Mouse (Mus musculus) Muller cell, postnatal 12 days (primary cell): Measurements from ENCODE around the gene Nolc1.

Experiments used
- DNase-seq: peaks from one replicate; pipeline ENCODE4 v3.0.0-alpha.2; 2015; ENCODE audit errors: inconsistent ontology term

Nolc1 gene

DNA sequence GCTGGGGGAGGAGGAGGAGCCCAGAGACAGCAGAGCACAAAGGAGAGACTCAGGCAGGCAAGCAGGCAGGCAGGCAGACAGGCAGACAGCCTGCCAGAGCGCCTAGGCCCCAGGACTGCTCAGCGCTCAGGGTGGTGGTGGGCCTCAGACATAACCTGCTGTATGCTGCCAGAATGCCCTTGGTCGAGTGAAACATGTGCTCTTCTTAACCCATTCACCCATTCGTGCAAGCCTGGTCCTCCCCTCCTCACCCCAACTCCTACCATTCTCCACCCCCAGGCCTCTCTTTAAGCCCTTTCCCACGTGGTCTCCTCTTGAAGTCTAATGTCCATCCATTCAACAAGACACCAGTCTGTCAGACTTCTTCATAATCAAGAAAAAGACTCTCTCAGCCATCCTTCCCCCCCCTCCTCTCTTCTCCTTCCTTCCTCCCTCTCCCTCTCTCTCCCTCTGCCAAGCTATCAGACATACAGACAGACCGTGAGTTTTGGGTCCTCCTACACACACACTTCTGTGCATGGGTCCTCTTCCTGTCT is 33.1 kb upstream of the Nolc1 start:
- DNase-seq, result peak; percentile 74

DNA sequence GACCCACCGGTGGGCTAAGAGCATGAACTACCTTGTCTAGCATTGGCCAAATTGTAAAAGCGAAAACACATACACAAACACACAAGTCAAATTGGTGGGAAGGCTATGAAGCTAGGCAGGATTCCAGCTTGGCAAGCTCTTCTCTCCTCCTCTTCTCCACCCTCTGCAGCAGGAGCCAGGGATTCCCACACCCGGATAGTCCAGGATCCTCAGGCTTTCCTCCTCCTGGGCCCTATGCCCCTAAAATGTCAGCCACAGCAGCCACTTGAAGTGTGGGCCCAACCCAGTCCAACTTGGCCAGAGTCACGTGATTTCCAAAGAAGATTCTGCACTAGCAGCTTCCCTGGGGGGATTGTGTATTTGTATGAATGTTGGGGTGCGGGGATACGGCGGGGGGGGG is 32.3 kb upstream of the Nolc1 start:
- DNase-seq, result no peak

DNA sequence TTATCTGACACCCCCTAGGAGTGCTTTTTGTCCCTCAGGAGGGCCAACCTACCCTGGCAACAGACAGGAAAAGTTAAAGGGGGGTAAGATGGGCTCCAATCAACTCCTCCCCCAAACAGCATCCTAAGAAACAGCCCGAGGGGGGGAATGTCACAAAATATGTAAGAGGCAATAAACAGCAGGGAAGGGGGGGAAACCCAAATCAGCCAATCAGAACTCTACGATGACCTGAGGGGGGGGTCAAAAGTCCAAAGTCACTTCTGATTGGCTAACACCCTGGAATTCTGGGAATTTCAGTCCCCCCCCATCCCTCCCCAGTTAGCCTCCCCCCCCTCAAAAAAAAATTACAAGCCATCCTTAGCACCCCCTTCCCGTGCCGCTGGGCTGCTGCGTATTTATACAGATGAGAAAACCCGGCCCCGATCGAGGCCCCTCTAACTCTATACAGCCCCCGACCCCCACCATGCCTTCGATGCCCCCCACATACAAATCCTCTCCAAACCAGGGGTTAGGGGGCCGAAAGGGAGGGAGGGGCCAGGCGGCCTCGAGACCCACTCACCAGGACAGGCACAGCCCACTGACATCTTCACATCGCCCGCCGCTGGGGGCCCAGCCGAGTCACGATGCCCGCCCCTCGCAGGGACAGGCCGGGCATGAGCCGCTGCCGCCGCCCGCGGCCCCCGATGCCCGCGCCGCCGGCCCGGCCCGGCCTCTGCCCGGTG is 31.2 kb upstream of the Nolc1 start, which contains the start of gene Pprc1:
Gene Pprc1 (plus strand): TSS at position 616 of the 722 bp plus-strand sequence.
- DNase-seq, result peak; percentile 83

DNA sequence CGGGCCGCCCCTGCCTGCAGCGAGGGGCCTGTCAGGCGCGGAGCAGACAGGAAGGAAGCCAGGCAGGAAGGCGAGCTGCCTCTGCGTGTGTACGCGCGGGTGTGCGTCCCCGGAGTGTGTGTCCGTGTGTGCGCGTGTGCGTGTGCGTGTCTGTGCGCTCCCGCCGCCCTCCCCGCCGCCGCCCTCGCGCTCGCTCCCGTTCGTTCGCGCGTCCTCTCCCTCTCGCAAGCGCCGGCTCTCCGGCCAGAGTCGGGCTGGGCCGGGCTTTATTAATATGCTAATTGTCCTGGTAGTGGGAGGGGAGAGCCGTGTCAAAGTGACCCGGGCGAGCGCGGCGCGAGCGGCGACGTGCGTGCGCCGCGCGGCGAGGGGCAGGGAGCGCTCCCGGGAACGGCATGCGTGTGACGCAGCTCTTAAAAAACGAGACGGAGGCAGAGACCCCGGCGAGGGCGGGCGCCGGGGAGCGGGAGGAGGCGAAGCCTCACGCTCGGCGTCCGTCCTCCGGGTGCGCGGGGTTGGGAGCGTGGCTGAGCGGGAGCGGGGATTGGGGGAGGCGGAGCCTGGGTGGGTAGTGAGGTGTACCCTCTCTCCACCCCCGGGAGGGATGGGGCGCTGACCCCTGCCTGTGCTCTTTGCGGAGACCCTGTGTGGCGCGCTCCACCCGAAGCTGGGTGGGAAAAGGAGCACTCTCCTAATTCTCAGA is 30.5 kb upstream of the Nolc1 start, which contains the start of gene Ldb1:
Gene Ldb1 (minus strand): TSS at position 222 of the 703 bp plus-strand sequence.
- DNase-seq, result peak; percentile 91

DNA sequence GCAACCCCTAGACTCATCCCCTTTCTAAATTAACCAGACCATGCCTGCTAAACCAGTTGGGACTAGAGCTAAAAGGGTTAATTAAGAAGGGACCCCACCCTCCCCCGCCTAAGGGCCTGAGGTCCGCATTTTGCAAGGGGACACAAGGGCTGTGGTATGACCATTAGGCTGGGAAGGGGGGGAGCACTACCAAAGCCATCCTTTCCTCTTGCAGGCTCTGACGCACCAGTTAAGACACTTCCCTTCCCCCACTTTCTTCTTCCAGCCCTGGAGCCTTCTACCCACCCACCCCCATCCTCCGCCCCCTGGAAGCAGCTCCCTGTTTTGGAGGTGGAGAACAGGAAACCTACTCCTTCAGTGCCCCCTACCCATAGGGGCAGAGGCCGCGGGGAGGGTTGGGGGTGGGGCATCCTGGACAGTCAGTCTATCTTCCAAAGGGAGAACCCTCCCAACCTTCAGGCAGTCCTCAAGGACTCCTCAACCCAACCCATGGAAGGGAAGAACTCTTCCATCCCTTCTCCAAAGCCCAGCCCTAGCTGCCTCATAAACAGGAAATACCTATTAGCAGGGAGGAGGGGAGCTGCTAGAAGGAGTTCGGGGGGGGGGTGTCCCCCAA is 29.9 kb upstream of the Nolc1 start:
- DNase-seq, result no peak

DNA sequence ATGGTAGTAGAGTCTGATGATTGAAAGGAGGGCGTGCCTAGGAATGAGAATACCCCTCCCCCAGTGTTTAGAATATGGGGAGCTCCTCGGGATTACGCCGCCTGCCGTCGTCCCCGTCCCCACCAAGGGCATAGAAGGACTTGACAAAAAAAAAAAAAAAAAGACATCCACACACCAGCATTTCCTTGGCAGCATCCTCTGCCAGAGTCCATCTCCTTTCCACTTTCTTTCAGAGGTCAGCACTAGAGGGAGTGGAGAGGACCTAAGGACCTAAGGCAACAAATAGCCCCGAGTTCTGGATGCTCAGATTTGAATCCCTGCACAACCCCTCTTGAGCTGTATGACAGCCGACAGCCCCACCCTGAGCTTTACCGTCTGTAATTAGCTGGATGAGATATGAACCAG is 29.0 kb upstream of the Nolc1 start:
- no peak for DNase-seq

DNA sequence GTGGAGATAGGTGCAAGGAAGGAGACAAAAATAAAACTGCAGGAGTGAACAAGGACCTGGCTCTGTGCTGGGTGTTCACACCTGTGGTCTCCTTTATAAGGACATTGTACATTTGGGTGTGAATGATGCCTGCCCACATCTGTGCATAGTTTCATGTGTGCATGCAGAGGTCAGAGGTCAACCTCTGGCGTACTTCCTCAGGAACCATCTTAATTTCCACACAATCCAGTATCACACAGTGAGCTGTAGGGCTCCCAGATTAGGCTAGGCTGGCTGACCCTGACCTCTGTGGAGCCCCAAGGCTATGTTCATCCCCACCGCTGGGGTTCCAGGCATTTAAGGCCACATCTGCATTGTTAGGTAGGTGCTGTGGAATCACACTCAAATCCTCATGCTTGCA is 28.2 kb upstream of the Nolc1 start:
- no peak for DNase-seq

DNA sequence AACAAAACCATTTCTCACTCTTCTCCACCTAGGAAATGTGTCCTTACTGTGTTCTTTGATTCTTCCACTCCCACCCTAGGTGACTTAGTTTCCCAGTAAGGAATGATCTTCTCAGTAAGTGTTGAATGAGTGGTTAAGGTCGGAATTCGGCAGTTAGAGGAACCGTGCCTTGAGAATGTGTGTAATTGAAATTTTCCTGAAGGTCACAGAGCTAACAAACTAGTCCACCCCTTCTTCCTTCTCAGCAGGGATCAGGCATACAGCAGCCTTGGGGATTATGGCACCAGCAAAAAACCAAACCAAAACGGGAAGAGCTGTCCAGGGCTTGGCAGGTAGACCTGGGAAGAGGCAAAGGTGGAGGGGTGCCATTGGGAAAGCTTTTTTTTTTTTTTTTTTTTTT is 26.5 kb upstream of the Nolc1 start:
- no peak for DNase-seq

DNA sequence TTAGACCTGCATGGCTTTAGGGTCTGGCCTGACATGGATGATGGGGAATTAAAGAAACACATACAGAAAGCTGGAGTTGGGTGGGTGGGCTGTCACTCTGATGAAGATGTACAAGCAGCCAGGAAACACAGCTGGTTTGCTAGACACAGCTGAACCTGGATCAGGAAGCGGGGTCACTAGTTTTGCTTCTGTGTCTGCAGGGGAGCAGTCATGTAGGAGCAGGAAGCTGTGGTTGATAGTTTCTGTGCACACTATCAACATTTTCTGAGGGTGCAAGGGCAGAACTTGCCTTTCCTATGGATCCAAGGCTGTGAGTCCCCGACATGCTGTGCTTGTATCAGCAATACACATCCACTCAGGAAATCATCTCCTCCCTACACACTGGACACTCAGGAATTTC is 25.2 kb upstream of the Nolc1 start:
- no peak for DNase-seq

DNA sequence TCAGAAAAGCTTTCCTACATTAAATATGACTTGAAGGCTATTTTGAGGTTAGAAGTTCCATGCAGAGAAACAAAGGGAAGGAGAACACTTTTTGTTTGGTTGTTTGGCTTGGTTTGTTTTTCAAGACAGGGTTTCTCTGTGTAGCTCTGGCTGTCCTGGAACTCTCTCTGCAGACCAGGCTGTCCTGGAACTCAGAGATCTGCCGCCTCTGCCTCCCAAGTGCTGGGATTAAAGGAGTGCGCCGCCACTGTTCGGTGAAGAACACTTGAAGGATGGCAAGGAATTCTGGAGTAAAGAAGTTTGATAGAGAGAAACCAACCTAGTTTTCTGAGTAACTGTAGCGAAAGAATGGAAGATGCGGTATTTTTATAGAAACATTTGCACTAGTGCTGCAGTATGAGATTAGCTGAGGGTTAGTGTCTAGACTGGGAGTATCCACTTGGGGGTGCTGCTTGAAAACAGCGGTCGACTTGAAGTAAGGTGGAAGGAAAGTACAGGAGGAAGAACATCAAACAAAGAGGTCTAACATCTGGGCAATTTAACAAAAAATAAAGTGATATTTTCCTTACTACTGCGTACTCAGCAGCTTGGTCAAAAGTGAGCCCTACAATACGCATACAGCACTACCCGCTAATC is 19.8 kb upstream of the Nolc1 start:
- no peak for DNase-seq

DNA sequence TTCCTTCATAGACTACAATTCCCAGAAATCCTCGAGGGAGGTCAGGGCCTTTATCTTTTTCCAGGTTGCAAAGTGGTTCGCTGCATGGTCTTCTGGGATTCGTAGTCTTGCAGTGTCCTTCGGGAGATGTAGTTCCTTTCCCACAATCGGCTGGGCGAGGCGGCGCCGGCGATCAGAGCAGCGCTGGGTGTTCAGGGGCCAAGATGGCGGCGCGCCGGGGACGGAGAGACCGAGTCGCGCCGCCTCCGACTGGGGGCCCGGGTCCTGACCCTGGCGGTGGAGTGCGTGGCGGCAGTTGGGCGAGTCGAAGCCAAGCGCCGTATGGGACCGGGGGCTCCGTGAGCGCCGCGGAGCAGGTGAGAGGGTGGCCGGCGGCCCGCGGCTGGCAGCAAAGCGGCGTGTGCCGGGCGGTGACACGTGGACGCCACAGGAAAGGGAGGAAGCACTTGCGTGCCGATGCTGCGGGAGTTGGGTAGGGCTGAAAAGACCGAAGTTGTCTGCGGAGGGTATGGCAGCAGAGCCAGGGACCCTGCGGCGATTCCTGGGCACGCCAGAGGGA is 19.2 kb upstream of the Nolc1 start:
- DNase-seq, result peak; percentile 96

DNA sequence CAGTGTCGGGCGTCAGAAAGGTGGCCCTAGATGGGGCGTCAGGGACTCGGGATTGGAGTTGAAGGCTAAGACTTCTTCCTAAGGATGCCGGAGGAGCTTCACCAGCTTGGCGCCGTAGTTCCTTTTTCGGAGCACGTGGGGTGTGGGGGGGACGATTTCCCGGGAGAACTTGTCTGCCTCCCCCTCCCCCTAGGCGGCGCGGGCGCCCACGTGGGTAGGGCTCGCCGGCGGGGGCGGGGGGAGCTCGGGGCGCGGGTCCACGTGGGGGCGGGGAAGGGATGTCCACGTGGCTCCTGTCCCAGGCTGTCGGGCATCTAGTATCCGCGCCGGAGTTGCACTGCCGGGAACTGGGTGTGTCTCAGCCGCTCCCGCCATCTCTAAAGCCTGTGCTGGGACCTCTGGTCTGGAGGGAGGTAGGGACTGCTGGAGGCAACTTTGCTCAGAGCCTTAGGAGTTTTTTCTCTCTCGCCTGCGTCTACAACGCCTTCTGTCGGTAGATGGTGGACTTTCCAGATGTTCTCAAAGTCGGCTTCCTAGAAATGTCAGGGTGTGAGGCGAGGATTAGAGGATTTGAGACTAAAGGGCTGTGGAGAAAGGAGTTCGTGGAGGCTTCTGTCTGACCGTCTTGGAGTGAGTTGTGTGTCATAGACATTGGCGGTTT is 18.6 kb upstream of the Nolc1 start:
- peak; percentile 94 for DNase-seq

DNA sequence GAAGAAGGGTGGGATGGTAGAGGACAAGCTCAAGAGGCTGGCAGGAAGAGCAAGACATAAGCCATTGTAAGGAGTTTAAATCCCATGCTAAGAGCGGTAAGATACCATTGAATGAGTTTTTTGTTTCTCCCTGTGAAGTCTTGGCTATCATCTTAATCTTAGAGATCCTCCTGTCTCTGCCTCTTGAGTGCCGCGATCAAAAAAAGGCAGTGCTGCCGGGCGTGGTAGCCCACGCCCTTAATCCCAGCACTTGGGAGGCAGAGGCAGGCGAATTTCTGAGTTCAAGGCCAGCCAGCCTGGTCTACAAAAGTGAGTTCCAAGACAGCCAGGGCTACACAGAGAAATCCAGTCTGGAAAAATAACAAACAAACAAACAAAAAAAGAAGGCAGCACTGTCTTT is 17.2 kb upstream of the Nolc1 start:
- DNase-seq, result no peak

DNA sequence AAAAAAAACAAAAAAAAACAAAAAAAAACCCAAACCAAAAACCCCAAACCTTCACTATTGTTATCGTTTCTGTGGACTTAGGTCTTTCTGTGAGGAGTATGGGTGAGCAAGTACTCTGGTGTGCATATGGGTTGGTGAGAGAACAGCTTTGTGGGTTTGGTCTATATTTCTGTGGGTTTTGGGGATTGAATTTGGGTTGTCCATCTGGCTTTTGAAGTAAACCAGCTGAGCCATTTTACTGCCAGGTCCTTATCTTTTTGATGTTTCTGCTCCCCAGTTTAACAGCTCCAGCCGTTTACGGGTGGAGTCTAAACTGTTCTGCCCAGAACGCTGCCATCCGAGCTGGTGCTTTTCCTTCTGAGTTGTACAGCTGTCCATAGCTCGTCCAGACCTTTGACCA is 14.8 kb upstream of the Nolc1 start:
- DNase-seq, result no peak

DNA sequence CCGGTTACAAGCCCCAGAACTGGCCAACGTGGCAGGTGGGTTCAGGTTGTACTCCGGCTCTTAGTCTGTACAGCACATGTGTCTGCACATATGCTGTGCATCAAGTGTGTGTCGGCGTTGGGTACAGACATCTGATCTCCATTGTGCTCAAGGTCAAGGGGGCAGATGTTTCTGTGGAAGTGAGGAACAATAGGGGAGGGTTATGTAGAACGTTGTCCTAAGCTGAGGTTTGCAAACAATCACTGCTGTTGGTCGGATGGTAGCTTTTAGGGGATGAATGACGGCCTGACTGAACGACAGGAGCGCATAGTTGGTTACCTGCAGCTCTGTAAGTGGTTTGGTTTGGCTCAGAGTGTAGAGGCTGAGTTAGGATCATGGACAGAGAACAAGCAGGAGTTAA is 7.6 kb upstream of the Nolc1 start:
- DNase-seq, result no peak

DNA sequence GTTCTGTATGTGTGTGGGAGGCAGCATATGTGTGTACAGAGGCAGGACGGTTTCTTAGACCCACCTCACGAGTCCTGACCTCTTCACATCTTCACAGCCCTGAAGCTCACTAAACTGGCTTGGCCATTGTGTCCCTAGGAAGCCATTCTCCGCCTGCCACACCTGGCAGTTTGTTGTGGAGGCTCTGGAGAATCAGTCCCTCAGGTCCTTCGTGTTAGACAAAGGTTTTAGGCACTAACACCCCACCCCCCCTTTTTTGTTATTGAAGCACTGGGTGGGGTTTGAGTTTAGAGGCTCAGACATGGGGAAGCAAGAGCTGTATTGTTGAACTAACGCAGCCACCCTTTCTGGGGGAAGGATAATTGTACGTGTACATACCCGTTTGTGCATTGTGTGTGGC is 2.4 kb upstream of the Nolc1 start:
- no peak for DNase-seq

DNA sequence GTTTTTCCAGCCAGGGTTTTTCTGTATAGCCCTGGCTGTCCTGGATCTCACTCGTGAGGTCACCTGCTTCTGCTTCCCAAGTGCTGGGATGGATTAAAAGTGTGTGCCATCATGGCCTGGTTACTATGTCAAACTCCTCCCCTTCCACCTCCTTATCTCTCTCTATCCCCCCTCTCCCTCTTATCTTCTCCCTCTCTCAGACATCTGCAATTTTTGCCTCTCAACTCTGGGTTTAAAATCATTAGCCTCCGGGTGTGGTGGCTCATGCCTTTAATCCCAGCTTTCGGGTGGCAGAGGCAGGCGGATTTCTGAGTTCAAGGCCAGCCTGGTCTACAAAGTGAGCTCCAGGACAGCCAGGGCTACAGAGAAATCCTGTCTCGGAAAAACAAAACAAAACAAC is 1.4 kb upstream of the Nolc1 start:
- no peak for DNase-seq

DNA sequence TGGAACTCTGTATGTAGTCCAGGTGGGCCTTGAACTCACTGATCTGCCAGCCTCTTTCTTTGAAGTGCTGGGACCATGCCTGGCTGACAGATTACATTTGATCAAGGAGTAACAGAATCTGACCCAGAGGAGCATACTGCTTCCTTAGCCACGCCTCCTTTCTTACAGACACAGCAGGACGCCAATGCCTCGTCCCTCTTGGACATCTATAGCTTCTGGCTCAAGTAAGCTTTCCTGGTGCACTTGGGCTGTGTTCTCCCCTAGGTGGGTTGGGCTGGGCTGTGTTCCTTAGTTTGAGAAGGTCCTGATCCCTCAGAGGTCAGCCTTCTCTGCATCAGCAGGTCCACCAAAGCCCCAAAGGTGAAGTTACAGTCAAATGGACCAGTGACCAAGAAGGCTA is 2.9 kb downstream of the Nolc1 start:
- DNase-seq, result no peak

DNA sequence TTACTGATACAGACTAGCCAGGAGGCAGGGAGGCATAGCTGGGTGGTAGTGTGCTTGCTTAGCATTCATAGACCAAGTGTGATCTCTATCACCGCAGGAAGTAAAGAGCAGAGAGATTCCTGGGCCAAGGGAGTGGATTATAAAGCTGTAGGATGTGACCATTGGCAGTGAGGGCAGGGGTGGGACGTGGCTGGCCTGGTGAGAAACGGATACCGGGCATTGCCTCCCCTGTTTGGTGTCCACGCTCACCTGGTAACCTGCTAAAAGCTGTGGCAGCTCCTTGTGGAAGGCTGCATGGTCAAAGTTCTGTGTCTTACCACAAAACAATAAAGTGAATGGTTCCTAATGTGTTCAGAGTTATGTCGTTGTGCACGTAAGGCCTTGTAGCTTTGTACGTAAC is 9.5 kb downstream of the Nolc1 start:
- DNase-seq, result no peak

DNA sequence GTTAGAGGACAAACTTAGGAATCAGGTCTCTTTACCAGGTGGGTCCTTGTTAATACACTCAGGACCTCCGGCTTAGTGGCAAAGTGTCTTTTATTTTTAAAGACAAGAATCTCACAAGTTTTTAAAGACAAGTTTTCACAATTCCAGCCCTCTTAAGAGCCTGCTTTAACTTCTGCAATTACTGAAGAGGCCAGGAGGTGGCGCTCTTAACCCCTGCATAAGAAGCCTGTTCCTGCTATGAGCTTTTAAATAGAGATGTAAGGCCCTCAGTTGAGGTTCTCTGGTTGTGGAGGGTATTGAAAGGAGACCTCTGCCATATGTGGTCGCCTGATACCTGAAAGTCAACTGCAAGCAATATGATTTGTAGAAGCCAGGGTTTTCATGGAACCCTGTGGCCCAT is 10.7 kb downstream of the Nolc1 start:
- peak; percentile 36 for DNase-seq

DNA sequence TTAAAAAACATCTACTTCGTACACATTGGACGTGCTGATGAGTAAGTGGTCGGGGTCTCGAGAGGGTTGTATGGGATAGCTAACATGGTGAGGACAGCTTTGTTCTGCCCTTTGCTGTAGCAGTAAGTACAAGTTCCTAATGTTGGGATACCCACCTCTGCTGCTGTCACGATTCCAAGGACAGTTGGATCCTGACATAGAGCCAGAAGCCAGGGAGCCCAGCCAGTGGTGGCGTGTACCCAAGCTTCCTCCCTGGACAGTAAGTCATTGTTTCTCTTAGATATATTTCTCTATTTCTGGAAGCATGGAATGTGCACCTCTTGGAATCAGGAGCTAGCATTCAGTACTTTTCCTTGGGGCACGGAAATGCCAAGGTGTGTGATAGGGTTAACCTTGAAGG is 12.2 kb downstream of the Nolc1 start:
- peak; percentile 54 for DNase-seq
